Comparison of ENCODE assay signal across 8 mouse cellular contexts in the genomic region with DNA sequence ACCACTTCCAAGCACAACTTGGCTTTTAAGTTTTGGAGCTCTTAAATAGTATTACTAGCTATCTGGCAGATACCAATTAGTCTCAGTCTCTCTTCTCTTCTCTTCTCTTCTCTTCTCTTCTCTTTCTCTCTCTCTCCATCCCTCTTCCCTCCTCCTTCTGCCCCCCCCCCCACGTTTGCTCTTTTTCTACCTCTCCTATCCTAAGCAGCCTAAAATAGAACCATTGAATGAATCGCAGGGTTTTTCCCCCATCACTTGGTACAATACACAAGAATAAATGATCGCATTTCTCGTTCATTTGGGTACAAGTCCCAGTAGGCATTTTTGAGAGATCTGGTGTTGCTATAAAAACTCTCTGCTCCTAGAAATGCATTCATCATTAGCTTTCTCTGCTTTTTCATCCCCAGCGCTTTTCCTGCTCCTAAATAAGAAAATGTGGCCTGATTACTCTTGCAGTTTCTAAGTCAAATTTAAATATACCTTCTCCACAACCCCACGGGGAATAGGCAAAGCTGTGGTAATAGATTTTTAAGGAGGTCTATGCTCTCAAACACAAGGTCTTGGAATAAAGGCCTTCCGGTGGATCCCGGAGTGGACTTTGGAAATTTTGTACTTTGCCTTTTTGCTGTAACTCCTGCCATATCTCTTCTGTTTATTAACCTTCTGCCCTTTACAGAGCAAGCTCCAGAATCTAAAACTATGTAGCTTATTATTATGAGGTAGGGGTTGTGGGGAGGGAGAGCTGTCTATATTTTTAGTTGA. TPM values are rescaled to one million over a fixed set of nuclear protein-coding genes. Genes with fewer than 3 reads are reported as not detected.
A peak's percentile ranks its signal among the peaks of the same experiment; 100 is the strongest.
DNase-seq lines count a peak whose midpoint lies in the region; ATAC-seq and TF ChIP-seq lines count a peak whose summit lies in the region.

No protein-coding gene starts in this region.

- WGBS in heart, embryonic 10.5 days = 43% methylated on average over 8 of the region's 8 CpGs
- WGBS in embryonic facial prominence, embryonic 10.5 days = 43% methylated on average over 8 of the region's 8 CpGs
- 13% methylated on average over 8 of the region's 8 CpGs for WGBS in intestine, postnatal 0 days
- WGBS in midbrain, embryonic 16.5 days = 35% methylated on average over 8 of the region's 8 CpGs

- no peak for TF ChIP-seq CTCF in intestine, postnatal 0 days (IDR thresholded peaks at IDR 0.05; ENCODE audit: low read depth)

- H3K4me2 ChIP-seq in intestine, postnatal 0 days (replicated peaks; ENCODE audit: low read depth) = peak overlapping the region; percentile 93
- H3K4me2 ChIP-seq in midbrain, embryonic 16.5 days (ENCODE audit: low read length) = peak overlapping the region; percentile 69

- peaks cover 48% of the 10 kb centered on the region for H3K4me1 ChIP-seq in heart, embryonic 10.5 days
- H3K4me1 ChIP-seq in embryonic facial prominence, embryonic 10.5 days = peaks cover 38% of the 10 kb centered on the region
- peaks cover 15% of the 10 kb centered on the region; the same call in 1 of the 2 replicates for H3K4me1 ChIP-seq in intestine, postnatal 0 days (replicated peaks; ENCODE audit: control insufficient read depth, insufficient read depth, low read length)
- peaks cover 12% of the 10 kb centered on the region for H3K4me1 ChIP-seq in midbrain, embryonic 16.5 days (ENCODE audit: control insufficient read depth, insufficient read depth, low read length)

- ATAC-seq in intestine, postnatal 0 days = no peak
- ATAC-seq in midbrain, embryonic 16.5 days = no peak

- H3K9ac ChIP-seq in intestine, postnatal 0 days (ENCODE audit: low read depth, low read length) = peak overlapping the region; percentile 57; the same call in 1 of the 2 replicates
- peak overlapping the region; percentile 54 for H3K9ac ChIP-seq in midbrain, embryonic 16.5 days (ENCODE audit: low read depth, low read length)

- DNase-seq in heart, embryonic 10.5 days (ENCODE audit: low spot score) = no peak
- no peak for DNase-seq in heart, postnatal 36 days
- peak; percentile 17 for DNase-seq in embryonic facial prominence, embryonic 10.5 days (ENCODE audit: low spot score)
- DNase-seq in right cerebral cortex, postnatal 4 days = no peak
- no peak for DNase-seq in cerebellum, postnatal 10 days
- DNase-seq in layer of hippocampus, postnatal 36 days = no peak

- no peaks in the 10 kb centered on the region for H3K27me3 ChIP-seq in heart, embryonic 10.5 days (ENCODE audit: insufficient read depth, poor library complexity, severe bottlenecking)
- no peaks in the 10 kb centered on the region for H3K27me3 ChIP-seq in embryonic facial prominence, embryonic 10.5 days (replicated peaks; ENCODE audit: low read depth, poor library complexity, severe bottlenecking)
- no peaks in the 10 kb centered on the region for H3K27me3 ChIP-seq in intestine, postnatal 0 days (replicated peaks; ENCODE audit: control insufficient read depth, insufficient read depth, low read length)
- H3K27me3 ChIP-seq in midbrain, embryonic 16.5 days (ENCODE audit: control insufficient read depth, insufficient read depth, low read depth, low read length) = no peaks in the 10 kb centered on the region

- intact Hi-C loops in heart, postnatal 36 days (cut with DNase I) = no loop called here

- H3K27ac ChIP-seq in heart, embryonic 10.5 days = peak overlapping the region; percentile 97
- H3K27ac ChIP-seq in embryonic facial prominence, embryonic 10.5 days (replicated peaks) = peak overlapping the region; percentile 94
- peak overlapping the region; percentile 89 for H3K27ac ChIP-seq in intestine, postnatal 0 days (ENCODE audit: low read depth, low read length)
- H3K27ac ChIP-seq in midbrain, embryonic 16.5 days (ENCODE audit: low read length) = no peak overlapping the region

- H3K4me3 ChIP-seq in heart, embryonic 10.5 days = peak overlapping the region; percentile 99
- H3K4me3 ChIP-seq in embryonic facial prominence, embryonic 10.5 days = peak overlapping the region; percentile 90
- peak overlapping the region; percentile 97 for H3K4me3 ChIP-seq in intestine, postnatal 0 days (ENCODE audit: low read depth, low read length)
- peak overlapping the region; percentile 97 for H3K4me3 ChIP-seq in midbrain, embryonic 16.5 days (ENCODE audit: low read depth, low read length)

- H3K9me3 ChIP-seq in heart, embryonic 10.5 days = no peaks in the 10 kb centered on the region
- no peaks in the 10 kb centered on the region for H3K9me3 ChIP-seq in embryonic facial prominence, embryonic 10.5 days
- H3K9me3 ChIP-seq in intestine, postnatal 0 days (ENCODE audit: control insufficient read depth) = no peaks in the 10 kb centered on the region
- H3K9me3 ChIP-seq in midbrain, embryonic 16.5 days (replicated peaks; ENCODE audit: control insufficient read depth, low read length, poor library complexity, severe bottlenecking) = no peaks in the 10 kb centered on the region

- H3K36me3 ChIP-seq in heart, embryonic 10.5 days = no peaks in the 10 kb centered on the region
- no peaks in the 10 kb centered on the region for H3K36me3 ChIP-seq in embryonic facial prominence, embryonic 10.5 days (replicated peaks)
- no peaks in the 10 kb centered on the region for H3K36me3 ChIP-seq in intestine, postnatal 0 days (ENCODE audit: control insufficient read depth, insufficient read depth)
- H3K36me3 ChIP-seq in midbrain, embryonic 16.5 days (ENCODE audit: control insufficient read depth, insufficient read depth, low read length) = no peaks in the 10 kb centered on the region

RNA-seq across cellular contexts. Expression of gene Numb, which starts 1.2 kb away (rescaled TPM):
- 38.8 and 39.1 TPM in 2 replicates for polyA plus RNA-seq in heart, embryonic 10.5 days (2016; fragmentation: Nextera tagmentation; extraction: Ambion mirVana)
- total RNA-seq in heart, postnatal 36 days (2021) = 10 to 100 TPM; 31.4 to 36.3 TPM
- polyA plus RNA-seq in embryonic facial prominence, embryonic 10.5 days (2016; fragmentation: Nextera tagmentation; extraction: Ambion mirVana) = 39.3 and 41.9 TPM in 2 replicates
- 28.9 and 34.4 TPM in 2 replicates for polyA plus RNA-seq in intestine, postnatal 0 days (2015; fragmentation: Nextera tagmentation; extraction: Ambion mirVana)
- 14.2 and 16.7 TPM in 2 replicates for polyA plus RNA-seq in midbrain, embryonic 16.5 days (2015; fragmentation: Nextera tagmentation; extraction: Ambion mirVana)
- total RNA-seq in layer of hippocampus, postnatal 36 days (2021) = 10 to 100 TPM; 34.5 to 42.3 TPM

RNA-seq across cellular contexts. Expression of gene Riox1, which starts 27.5 kb away (rescaled TPM):
- 12.3 and 19.4 TPM in 2 replicates for polyA plus RNA-seq in heart, embryonic 10.5 days (2016; fragmentation: Nextera tagmentation; extraction: Ambion mirVana)
- 1 to 10 TPM; 5.0 to 5.3 TPM for total RNA-seq in heart, postnatal 36 days (2021)
- polyA plus RNA-seq in embryonic facial prominence, embryonic 10.5 days (2016; fragmentation: Nextera tagmentation; extraction: Ambion mirVana) = 15.9 and 16.8 TPM in 2 replicates
- 11.4 and 12.4 TPM in 2 replicates for polyA plus RNA-seq in intestine, postnatal 0 days (2015; fragmentation: Nextera tagmentation; extraction: Ambion mirVana)
- polyA plus RNA-seq in midbrain, embryonic 16.5 days (2015; fragmentation: Nextera tagmentation; extraction: Ambion mirVana) = 8.7 and 9.2 TPM in 2 replicates
- total RNA-seq in layer of hippocampus, postnatal 36 days (2021) = 10 to 100 TPM; 14.4 to 15.3 TPM
